Mouse (Mus musculus): ENCODE measurements around the gene Sowahb. TPM values are rescaled to one million over a fixed set of nuclear protein-coding genes. Genes with fewer than 3 reads are reported as not detected.
A peak's percentile ranks its signal among the peaks of the same experiment; 100 is the strongest.

Sowahb gene
- polyA plus RNA-seq, 1 experiment from 2014 or later = not detected

DNA sequence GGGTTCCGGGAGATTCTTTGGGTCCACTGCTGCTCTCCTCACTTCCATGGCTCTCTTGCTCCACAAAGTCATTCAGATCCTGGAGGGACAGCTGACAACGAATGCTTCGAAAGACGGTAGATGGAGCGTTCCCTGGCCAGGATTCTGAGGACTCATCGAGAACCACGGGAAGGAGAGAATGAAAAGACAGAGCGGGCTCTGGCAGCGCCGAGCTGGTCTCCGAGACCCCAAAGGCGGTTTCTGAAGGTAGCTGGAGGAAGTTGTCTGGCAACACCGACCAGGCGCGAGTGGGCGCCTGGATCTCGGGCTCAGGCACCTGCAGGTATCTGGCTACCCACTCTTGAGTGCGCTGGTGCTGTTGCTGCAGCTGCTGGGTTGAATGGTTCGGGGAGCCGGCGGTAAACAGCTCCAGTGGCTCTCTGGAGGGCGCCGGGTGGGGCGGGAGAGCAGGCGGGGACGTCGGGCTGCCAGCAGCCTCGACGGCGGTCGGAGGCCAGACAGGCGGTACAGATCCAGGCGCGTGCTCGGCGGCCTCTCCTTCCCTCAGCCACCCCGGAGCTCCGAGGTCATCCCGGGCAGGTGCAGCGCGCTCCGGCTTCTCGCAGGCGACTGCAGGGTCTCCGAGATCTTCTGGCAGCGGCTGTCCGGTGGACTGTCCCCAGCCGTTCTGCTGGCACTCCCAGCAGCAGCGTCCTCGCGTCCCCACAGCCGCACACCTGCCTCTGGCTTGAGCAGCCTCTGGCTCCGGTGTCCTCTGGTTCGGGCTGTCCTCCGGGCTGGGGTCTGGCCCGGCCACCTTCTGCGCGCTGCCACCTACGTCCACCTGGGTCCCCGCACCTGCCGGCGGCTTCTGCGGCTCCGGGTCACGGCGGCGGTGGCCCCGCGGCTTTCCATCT, 886 bp downstream of the Sowahb start:
- Histone ChIP-seq H3K27ac (ENCODE audit: low read depth, low read length) (no peak overlapping the region), H3K4me1 (ENCODE audit: control insufficient read depth, insufficient read depth, low read depth, low read length) (peaks cover 16% of the 10 kb centered on the region), H3K4me2 (ENCODE audit: low read length) (peak overlapping the region; percentile 99), H3K9me3 (ENCODE audit: control insufficient read depth, low read length) (no peaks in the 10 kb centered on the region), H3K36me3 (ENCODE audit: control insufficient read depth, insufficient read depth, low read length) (no peaks in the 10 kb centered on the region), H3K9ac (ENCODE audit: low read depth, low read length) (peak overlapping the region; percentile 61), H3K27me3 (replicated peaks; ENCODE audit: control insufficient read depth, insufficient read depth, low read length) (peaks cover 47% of the 10 kb centered on the region), H3K4me3 (ENCODE audit: low read length) (peak overlapping the region; percentile 56)
- 2% methylated on average over 68 of the region's 69 CpGs for WGBS
- no peak for ATAC-seq

GRCm38 (mm10) chr5:93042831-93043687, 1.8 kb downstream of the Sowahb start:
- H3K27ac ChIP-seq (ENCODE audit: low read depth, low read length) = no peak overlapping the region
- H3K4me2 ChIP-seq (ENCODE audit: low read length) = peak overlapping the region; percentile 99; the same call in 1 of the 2 replicates
- no peak overlapping the region for H3K4me3 ChIP-seq (ENCODE audit: low read length)
- H3K27me3 ChIP-seq (replicated peaks; ENCODE audit: control insufficient read depth, insufficient read depth, low read length) = peaks cover 44% of the 10 kb centered on the region
- no peaks in the 10 kb centered on the region for H3K9me3 ChIP-seq (ENCODE audit: control insufficient read depth, low read length)
- peaks cover 16% of the 10 kb centered on the region for H3K4me1 ChIP-seq (ENCODE audit: control insufficient read depth, insufficient read depth, low read depth, low read length)
- ATAC-seq = no peak
- no peaks in the 10 kb centered on the region for H3K36me3 ChIP-seq (ENCODE audit: control insufficient read depth, insufficient read depth, low read length)
- H3K9ac ChIP-seq (ENCODE audit: low read depth, low read length) = no peak overlapping the region
- WGBS = 42% methylated on average over 18 of the region's 18 CpGs

DNA sequence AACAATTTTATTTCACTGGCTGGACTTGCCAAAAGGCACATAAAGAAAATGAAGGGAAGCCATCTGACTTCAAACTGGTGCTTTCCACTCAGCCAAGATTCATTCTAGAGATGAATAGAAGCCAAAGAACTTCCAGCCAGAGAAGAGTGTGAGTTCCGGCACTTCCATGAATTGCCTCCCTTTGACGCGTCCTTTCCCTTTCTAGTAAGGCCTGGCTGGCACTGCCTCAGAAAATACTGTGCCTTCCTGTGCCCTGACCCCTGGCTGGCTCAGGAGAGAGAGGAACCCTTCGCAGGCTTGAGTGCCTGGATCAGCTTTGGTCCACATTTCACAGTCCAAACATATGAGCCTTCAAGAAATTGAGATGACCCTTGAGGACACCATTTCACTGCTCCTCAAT, 2.8 kb downstream of the Sowahb start:
- H3K27me3 ChIP-seq (replicated peaks; ENCODE audit: control insufficient read depth, insufficient read depth, low read length) = peaks cover 37% of the 10 kb centered on the region
- no peak overlapping the region for H3K4me2 ChIP-seq (ENCODE audit: low read length)
- WGBS = 56% methylated on average over 4 of the region's 4 CpGs
- no peak overlapping the region for H3K9ac ChIP-seq (ENCODE audit: low read depth, low read length)
- ATAC-seq = peak; percentile 29; the same call in 1 of the 2 replicates
- H3K4me1 ChIP-seq (ENCODE audit: control insufficient read depth, insufficient read depth, low read depth, low read length) = peaks cover 16% of the 10 kb centered on the region
- no peaks in the 10 kb centered on the region for H3K9me3 ChIP-seq (ENCODE audit: control insufficient read depth, low read length)
- no peak overlapping the region for H3K4me3 ChIP-seq (ENCODE audit: low read length)
- no peak overlapping the region for H3K27ac ChIP-seq (ENCODE audit: low read depth, low read length)
- no peaks in the 10 kb centered on the region for H3K36me3 ChIP-seq (ENCODE audit: control insufficient read depth, insufficient read depth, low read length)

DNA sequence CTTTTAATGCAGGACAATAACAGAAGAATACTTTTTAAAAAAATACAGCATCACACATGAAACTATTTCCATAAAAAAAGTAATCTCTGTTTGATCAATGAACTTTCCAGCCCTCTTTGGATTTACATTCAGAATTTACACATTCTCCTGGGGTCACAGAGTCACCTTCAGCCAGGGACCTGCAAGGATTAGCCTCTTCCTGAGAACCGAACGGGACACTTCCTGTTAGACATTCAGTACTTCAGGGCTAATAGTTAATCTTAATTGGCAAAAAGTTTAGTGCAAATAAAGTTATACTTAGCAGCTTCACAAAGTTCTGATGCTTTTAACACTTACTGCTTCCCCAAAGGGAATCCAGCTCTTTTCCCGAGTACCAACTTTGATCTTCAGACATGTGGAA, 3.5 kb downstream of the Sowahb start:
- 72% methylated on average over 3 of the region's 3 CpGs for WGBS
- peaks cover 30% of the 10 kb centered on the region for H3K27me3 ChIP-seq (replicated peaks; ENCODE audit: control insufficient read depth, insufficient read depth, low read length)
- no peaks in the 10 kb centered on the region for H3K9me3 ChIP-seq (ENCODE audit: control insufficient read depth, low read length)
- ATAC-seq = no peak
- H3K4me2 ChIP-seq (ENCODE audit: low read length) = no peak overlapping the region
- H3K4me3 ChIP-seq (ENCODE audit: low read length) = no peak overlapping the region
- H3K36me3 ChIP-seq (ENCODE audit: control insufficient read depth, insufficient read depth, low read length) = no peaks in the 10 kb centered on the region
- H3K27ac ChIP-seq (ENCODE audit: low read depth, low read length) = no peak overlapping the region
- H3K4me1 ChIP-seq (ENCODE audit: control insufficient read depth, insufficient read depth, low read depth, low read length) = peaks cover 16% of the 10 kb centered on the region
- H3K9ac ChIP-seq (ENCODE audit: low read depth, low read length) = no peak overlapping the region

GRCm38 (mm10) chr5:93040095-93040494, 4.7 kb downstream of the Sowahb start:
- Histone ChIP-seq H3K9me3 (ENCODE audit: control insufficient read depth, low read length) (no peaks in the 10 kb centered on the region), H3K36me3 (ENCODE audit: control insufficient read depth, insufficient read depth, low read length) (no peaks in the 10 kb centered on the region), H3K4me2 (ENCODE audit: low read length) (no peak overlapping the region), H3K27me3 (replicated peaks; ENCODE audit: control insufficient read depth, insufficient read depth, low read length) (peaks cover 25% of the 10 kb centered on the region), H3K27ac (ENCODE audit: low read depth, low read length) (no peak overlapping the region), H3K9ac (ENCODE audit: low read depth, low read length) (no peak overlapping the region), H3K4me3 (ENCODE audit: low read length) (no peak overlapping the region), H3K4me1 (ENCODE audit: control insufficient read depth, insufficient read depth, low read depth, low read length) (peaks cover 14% of the 10 kb centered on the region)
- 64% methylated on average over 5 of the region's 5 CpGs for WGBS
- no peak for ATAC-seq

- Histone ChIP-seq H3K4me2 (ENCODE audit: low read length) (no peak overlapping the region), H3K4me3 (ENCODE audit: low read length) (no peak overlapping the region), H3K9me3 (ENCODE audit: control insufficient read depth, low read length) (no peaks in the 10 kb centered on the region), H3K27ac (ENCODE audit: low read depth, low read length) (no peak overlapping the region), H3K27me3 (replicated peaks; ENCODE audit: control insufficient read depth, insufficient read depth, low read length) (no peaks in the 10 kb centered on the region; the same call in 1 of the 2 replicates), H3K36me3 (ENCODE audit: control insufficient read depth, insufficient read depth, low read length) (no peaks in the 10 kb centered on the region), H3K4me1 (ENCODE audit: control insufficient read depth, insufficient read depth, low read depth, low read length) (no peaks in the 10 kb centered on the region), H3K9ac (ENCODE audit: low read depth, low read length) (no peak overlapping the region)
- no peak for ATAC-seq
- WGBS = 72% methylated on average over 7 of the region's 7 CpGs
Measured at GRCm38 (mm10) chr5:93036254-93036653, 8.6 kb downstream of the Sowahb start.

DNA sequence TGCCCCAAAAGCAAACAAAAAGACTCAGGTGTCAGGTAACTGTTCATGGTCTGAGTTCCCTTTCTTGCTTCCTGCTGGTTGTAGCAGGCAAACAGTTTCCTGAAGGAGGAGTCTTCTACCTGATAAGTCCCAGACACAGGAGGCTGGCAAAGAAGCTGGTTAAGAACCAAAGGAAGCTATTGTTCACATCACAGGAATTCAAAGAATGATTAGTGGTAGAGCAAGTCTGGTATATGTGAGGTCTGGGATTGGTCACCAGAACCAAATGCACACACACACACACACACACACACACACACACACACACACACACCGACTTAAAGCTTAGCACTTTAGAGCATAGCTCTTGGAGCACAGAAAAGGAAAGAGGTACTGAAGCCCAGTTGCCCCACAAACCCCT, 9.5 kb downstream of the Sowahb start:
- Histone ChIP-seq H3K4me2 (ENCODE audit: low read length) (no peak overlapping the region), H3K36me3 (ENCODE audit: control insufficient read depth, insufficient read depth, low read length) (no peaks in the 10 kb centered on the region), H3K9ac (ENCODE audit: low read depth, low read length) (no peak overlapping the region), H3K27me3 (replicated peaks; ENCODE audit: control insufficient read depth, insufficient read depth, low read length) (no peaks in the 10 kb centered on the region), H3K4me1 (ENCODE audit: control insufficient read depth, insufficient read depth, low read depth, low read length) (no peaks in the 10 kb centered on the region), H3K4me3 (ENCODE audit: low read length) (no peak overlapping the region), H3K27ac (ENCODE audit: low read depth, low read length) (no peak overlapping the region), H3K9me3 (ENCODE audit: control insufficient read depth, low read length) (no peaks in the 10 kb centered on the region)
- WGBS = 70% methylated on average over 1 of the region's 1 CpGs
- no peak for ATAC-seq

- Histone ChIP-seq H3K9ac (ENCODE audit: low read depth, low read length) (no peak overlapping the region), H3K4me3 (ENCODE audit: low read length) (no peak overlapping the region), H3K9me3 (ENCODE audit: control insufficient read depth, low read length) (no peaks in the 10 kb centered on the region), H3K4me1 (ENCODE audit: control insufficient read depth, insufficient read depth, low read depth, low read length) (no peaks in the 10 kb centered on the region), H3K4me2 (ENCODE audit: low read length) (no peak overlapping the region), H3K36me3 (ENCODE audit: control insufficient read depth, insufficient read depth, low read length) (no peaks in the 10 kb centered on the region), H3K27ac (ENCODE audit: low read depth, low read length) (no peak overlapping the region), H3K27me3 (replicated peaks; ENCODE audit: control insufficient read depth, insufficient read depth, low read length) (no peaks in the 10 kb centered on the region)
- WGBS = 77% methylated on average over 5 of the region's 5 CpGs
- ATAC-seq = no peak
Measured at GRCm38 (mm10) chr5:93033087-93033870, 11.5 kb downstream of the Sowahb start.

Data from hindbrain, embryonic 16.5 days (tissue).